Mouse (Mus musculus): ENCODE measurements around the gene Gm26965. TPM values are rescaled to one million over a fixed set of nuclear protein-coding genes. Genes with fewer than 3 reads are reported as not detected.
"Not testable (repeated sequence)": the region's sequence is repeated elsewhere in the genome, so short reads cannot be mapped to it uniquely, and the experiment has no call there.

Gm26965 gene
- polyA plus RNA-seq, 1 experiment = not detected

- H3K4me3 ChIP-seq = peak within 1 kb of the TSS; percentile 47
- TF ChIP-seq USF1 (IDR thresholded peaks at IDR 0.05; ENCODE audit: low read depth) (no peak), MYOG (IDR thresholded peaks at IDR 0.05; ENCODE audit: control insufficient read depth in 1 of 3, insufficient read depth in 1 of 3, insufficient read length in 2 of 3, low read depth in 2 of 3) (no peak), POLR2A (IDR thresholded peaks at IDR 0.05; ENCODE audit: insufficient read length, low read depth) (peak; percentile 47), CEBPB (IDR thresholded peaks at IDR 0.05; ENCODE audit: insufficient read depth, poor library complexity, severe bottlenecking) (peak; percentile 29; the same call in 1 of the 2 replicates)
- H3K36me3 ChIP-seq (ENCODE audit: control insufficient read depth, insufficient read depth) = peaks cover 3% of the 10 kb centered on the region
Measured at GRCm38 (mm10) chr13:67483625-67484423, 42.1 kb downstream of the Gm26965 start, which contains the start of gene Zfp874b. Zfp874b (minus strand) TSS chr13:67484258.

GRCm38 (mm10) chr13:67481528-67481927 lies 44.4 kb downstream of the Gm26965 start:
- Histone ChIP-seq H3K4me2 (ENCODE audit: low read depth) (no peak overlapping the region), H3K79me2 (ENCODE audit: control insufficient read depth, insufficient read depth) (no peaks in the 10 kb centered on the region), H3K4me3 (no peak overlapping the region), H3ac (ENCODE audit: control insufficient read depth, insufficient read length) (no peak overlapping the region), H3K36me3 (ENCODE audit: control insufficient read depth, insufficient read depth) (peaks cover 3% of the 10 kb centered on the region), H3K27me3 (ENCODE audit: control insufficient read depth, insufficient read depth, insufficient read length) (no peaks in the 10 kb centered on the region)
- no peak for TF ChIP-seq POLR2AphosphoS2 (IDR thresholded peaks at IDR 0.05; ENCODE audit: insufficient read length, low read depth)
- TF ChIP-seq MYOD1 (IDR thresholded peaks at IDR 0.05; ENCODE audit: control insufficient read depth in 1 of 3, insufficient read length in 2 of 3, low read depth in 2 of 3) = no peak
- TF ChIP-seq CEBPB (IDR thresholded peaks at IDR 0.05; ENCODE audit: insufficient read depth, poor library complexity, severe bottlenecking) = no peak
- TF ChIP-seq TCF3 (IDR thresholded peaks at IDR 0.05; ENCODE audit: insufficient read length, low read depth) = no peak
- no peak for TF ChIP-seq SRF (IDR thresholded peaks at IDR 0.05; ENCODE audit: control insufficient read depth, insufficient read length, low read depth)
- TF ChIP-seq MYOG (IDR thresholded peaks at IDR 0.05; ENCODE audit: control insufficient read depth in 1 of 3, insufficient read depth in 1 of 3, insufficient read length in 2 of 3, low read depth in 2 of 3) = no peak
- TF ChIP-seq POLR2A (IDR thresholded peaks at IDR 0.05; ENCODE audit: insufficient read length, low read depth) = no peak
- TF ChIP-seq MAX (IDR thresholded peaks at IDR 0.05; ENCODE audit: low read depth) = no peak

More at GRCm38 (mm10) chr13:67483625-67484423, 42.1 kb downstream of the Gm26965 start, which contains the start of gene Zfp874b:
- Histone ChIP-seq H3K27me3 (ENCODE audit: control insufficient read depth, insufficient read depth, insufficient read length) (no peaks in the 10 kb centered on the region), H3ac (ENCODE audit: control insufficient read depth, insufficient read length) (peak within 1 kb of the TSS; percentile 51), H3K4me2 (ENCODE audit: low read depth) (peak within 1 kb of the TSS; percentile 93), H3K79me2 (ENCODE audit: control insufficient read depth, insufficient read depth) (no peaks in the 10 kb centered on the region)

GRCm38 (mm10) chr13:67469274-67469673 lies 56.7 kb downstream of the Gm26965 start:
- no peaks in the 10 kb centered on the region for H3K79me2 ChIP-seq (ENCODE audit: control insufficient read depth, insufficient read depth)
- TF ChIP-seq USF1 (IDR thresholded peaks at IDR 0.05; ENCODE audit: low read depth) (no peak), TCF3 (IDR thresholded peaks at IDR 0.05; ENCODE audit: insufficient read length, low read depth) (no peak), TCF12 (IDR thresholded peaks at IDR 0.05; ENCODE audit: insufficient read depth, poor library complexity, severe bottlenecking) (no peak), MAX (IDR thresholded peaks at IDR 0.05; ENCODE audit: low read depth) (no peak), REST (IDR thresholded peaks at IDR 0.05; ENCODE audit: insufficient read depth, insufficient read length) (no peak), POLR2A (IDR thresholded peaks at IDR 0.05; ENCODE audit: insufficient read length, low read depth) (no peak)
- H3K4me3 ChIP-seq = no peak overlapping the region
- no peak overlapping the region for H3ac ChIP-seq (ENCODE audit: control insufficient read depth, insufficient read length)
- no peak overlapping the region for H3K4me2 ChIP-seq (ENCODE audit: low read depth)
- H3K27me3 ChIP-seq (ENCODE audit: control insufficient read depth, insufficient read depth, insufficient read length) = no peaks in the 10 kb centered on the region
- H3K36me3 ChIP-seq (ENCODE audit: control insufficient read depth, insufficient read depth) = peaks cover 12% of the 10 kb centered on the region

- not testable (repeated sequence) for H3K27me3 ChIP-seq (ENCODE audit: control insufficient read depth, insufficient read depth, insufficient read length); H3K4me3 ChIP-seq; H3K36me3 ChIP-seq (ENCODE audit: control insufficient read depth, insufficient read depth); H3ac ChIP-seq (ENCODE audit: control insufficient read depth, insufficient read length); H3K4me2 ChIP-seq (ENCODE audit: low read depth); H3K79me2 ChIP-seq (ENCODE audit: control insufficient read depth, insufficient read depth)
Measured at GRCm38 (mm10) chr13:67463506-67464185, 62.3 kb downstream of the Gm26965 start.

- TF ChIP-seq POLR2AphosphoS2 (IDR thresholded peaks at IDR 0.05; ENCODE audit: insufficient read length, low read depth) (no peak), TCF12 (IDR thresholded peaks at IDR 0.05; ENCODE audit: insufficient read depth, poor library complexity, severe bottlenecking) (no peak), TCF3 (IDR thresholded peaks at IDR 0.05; ENCODE audit: insufficient read length, low read depth) (no peak), POLR2A (IDR thresholded peaks at IDR 0.05; ENCODE audit: insufficient read length, low read depth) (no peak), USF1 (IDR thresholded peaks at IDR 0.05; ENCODE audit: low read depth) (no peak), SRF (IDR thresholded peaks at IDR 0.05; ENCODE audit: control insufficient read depth, insufficient read length, low read depth) (no peak), MYOG (IDR thresholded peaks at IDR 0.05; ENCODE audit: control insufficient read depth in 1 of 3, insufficient read depth in 1 of 3, insufficient read length in 2 of 3, low read depth in 2 of 3) (no peak)
- Histone ChIP-seq H3K4me3 (peak overlapping the region; percentile 28), H3K36me3 (ENCODE audit: control insufficient read depth, insufficient read depth) (no peaks in the 10 kb centered on the region), H3K27me3 (ENCODE audit: control insufficient read depth, insufficient read depth, insufficient read length) (no peaks in the 10 kb centered on the region), H3K4me2 (ENCODE audit: low read depth) (peak overlapping the region; percentile 93), H3ac (ENCODE audit: control insufficient read depth, insufficient read length) (no peak overlapping the region), H3K79me2 (ENCODE audit: control insufficient read depth, insufficient read depth) (no peaks in the 10 kb centered on the region)
Measured at GRCm38 (mm10) chr13:67452021-67452309, 74.0 kb downstream of the Gm26965 start.

Measured in myocyte (in vitro differentiated cells).